Mouse (Mus musculus) mesoderm, embryonic 11.5 days (tissue): ENCODE measurements around the gene Pdia2.

ENCODE experiments used
- DNase-seq: peaks from one replicate; pipeline ENCODE4 v3.0.0-alpha.2; 2012; ENCODE audit warnings: low read depth, low spot score

Pdia2 gene

DNA sequence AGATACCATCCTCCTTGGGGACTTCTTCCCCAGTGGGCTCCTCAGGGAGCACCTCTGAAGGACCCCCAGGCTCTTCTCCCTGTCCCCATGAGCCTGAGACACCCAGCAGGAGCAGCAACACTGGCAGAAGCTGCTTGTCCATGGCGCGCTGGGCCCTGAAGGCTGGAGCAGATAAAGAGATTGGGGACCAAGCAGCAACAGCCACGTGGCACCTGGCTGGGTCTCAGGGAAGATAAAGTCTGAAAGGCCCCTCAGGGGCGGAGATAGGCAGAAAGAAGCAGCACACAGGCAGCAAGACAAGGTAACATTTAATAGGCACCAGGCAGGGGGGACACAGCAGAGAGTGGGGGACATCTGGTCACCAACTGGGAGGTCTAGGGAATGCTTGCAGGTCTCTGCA lies at the start of gene Pdia2:
Gene Pdia2, minus strand, starts transcription at position 196 of the 400 bp plus-strand sequence.
- no peak for DNase-seq

DNA sequence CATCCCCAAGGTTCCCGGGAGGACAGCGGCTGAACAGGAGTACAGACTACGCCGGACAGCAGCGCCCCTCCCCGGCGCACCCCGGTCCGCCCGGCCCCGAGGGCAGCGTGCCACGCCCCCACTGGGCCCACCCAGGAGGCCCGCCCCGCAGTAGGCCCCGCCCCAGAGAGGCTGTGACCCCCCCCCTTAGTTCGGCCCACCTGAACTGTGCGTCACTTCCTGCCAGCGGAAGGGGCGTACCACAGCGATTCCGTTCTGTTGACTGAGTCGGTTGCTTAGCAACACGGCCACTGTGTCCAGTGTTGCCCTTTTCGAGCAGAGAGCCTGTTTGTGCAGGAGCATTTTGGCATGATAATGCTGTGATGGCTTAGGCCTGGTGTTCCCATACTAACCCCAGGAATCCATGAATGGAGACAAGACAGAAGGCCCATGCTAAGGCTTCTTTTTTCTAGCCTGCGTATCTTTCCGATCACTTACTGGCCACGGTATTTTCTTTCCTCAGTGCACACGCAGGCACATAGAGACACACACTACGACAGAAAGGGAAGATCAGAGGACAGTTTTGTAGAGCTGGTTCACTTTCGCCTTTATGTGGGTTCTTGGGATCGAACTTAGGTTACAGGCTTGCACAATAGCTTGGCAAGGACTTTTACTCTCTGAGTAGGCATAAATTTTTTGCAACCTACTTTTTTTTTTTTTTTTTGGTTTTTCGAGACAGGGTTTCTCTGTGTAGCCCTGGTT lies 45.4 kb upstream of the Pdia2 start, which contains the start of gene Fam234a:
Gene Fam234a, minus strand, starts transcription at position 142 of the 741 bp plus-strand sequence.
- peak; percentile 97 for DNase-seq

DNA sequence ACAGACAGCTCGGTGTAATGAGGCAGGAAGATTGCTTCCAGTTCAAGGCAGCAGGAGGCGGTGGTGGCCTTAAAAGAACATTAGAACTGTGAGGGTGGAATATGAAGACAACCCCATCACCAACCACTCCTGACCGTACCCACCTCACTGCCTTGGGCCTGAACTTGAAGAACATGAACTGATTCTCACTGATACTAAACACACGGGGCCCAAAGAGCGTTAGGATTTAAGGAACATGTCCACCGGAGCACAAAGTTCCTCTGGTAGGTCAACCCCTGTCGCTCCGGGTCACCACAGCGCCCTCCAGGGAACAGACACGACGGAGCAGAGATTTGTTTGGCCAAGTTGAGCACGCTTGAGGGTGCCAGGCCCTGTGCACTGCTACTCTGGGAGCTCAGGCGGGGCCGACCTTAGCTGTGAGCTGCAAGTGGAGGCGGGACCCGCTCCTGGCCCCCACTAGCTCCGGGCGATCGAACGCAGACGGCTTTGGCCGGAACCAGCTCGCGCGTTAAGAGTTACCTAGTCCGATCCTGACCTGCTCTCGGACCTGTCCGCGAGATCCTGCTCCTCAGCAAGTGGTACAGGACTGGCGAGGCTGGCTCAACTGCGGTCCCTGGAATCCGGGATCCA lies 44.7 kb upstream of the Pdia2 start:
- DNase-seq, result no peak

DNA sequence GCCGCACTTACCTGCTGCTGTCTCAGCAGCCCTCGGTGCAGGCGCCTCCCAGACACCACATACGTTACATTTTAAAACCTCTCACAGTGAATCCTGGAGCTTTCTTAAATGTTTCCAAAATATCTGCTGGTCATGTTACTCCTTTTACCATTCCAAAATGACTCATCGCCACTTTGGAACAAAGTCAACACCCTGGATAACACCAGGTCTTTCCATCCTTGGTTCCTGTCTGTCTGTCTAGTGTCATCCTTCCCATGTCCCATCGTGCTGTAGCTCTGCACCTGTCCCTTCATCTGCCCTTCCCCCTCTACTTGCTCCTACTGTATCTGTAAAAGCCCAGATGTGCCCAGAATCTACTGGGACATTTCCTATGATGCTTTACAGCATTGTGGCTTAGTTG lies 42.1 kb upstream of the Pdia2 start:
- no peak for DNase-seq

DNA sequence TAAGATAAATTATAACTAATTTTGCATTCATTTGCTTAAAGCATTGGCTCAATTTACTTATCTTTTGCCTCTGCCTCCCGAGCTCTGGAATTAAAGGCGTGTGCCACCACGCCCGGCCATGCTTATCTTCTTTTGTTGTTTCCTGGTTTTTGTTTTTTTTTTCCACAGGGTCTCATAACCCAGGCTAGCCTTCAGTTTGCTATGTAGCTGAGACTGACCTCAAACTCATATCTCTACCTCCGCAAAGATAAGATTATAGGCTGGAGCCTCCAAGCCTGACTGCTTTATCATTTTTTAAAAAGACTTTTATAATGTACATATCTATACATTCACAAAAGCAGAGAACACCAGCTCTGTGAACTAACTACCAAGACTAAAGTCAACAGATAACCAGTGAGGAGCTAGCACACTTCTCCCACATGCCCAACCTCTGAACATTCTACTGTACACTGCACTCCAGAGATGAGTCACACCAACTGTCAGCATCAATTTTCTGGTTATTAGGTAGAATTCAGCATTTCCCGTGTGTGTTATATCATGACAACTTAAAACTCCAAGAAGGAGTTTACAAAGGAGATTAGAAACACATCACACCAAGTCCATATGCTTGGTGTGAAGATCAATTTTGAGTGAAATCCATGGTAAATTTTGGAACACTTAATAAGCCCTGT lies 41.4 kb upstream of the Pdia2 start:
- DNase-seq, result no peak

DNA sequence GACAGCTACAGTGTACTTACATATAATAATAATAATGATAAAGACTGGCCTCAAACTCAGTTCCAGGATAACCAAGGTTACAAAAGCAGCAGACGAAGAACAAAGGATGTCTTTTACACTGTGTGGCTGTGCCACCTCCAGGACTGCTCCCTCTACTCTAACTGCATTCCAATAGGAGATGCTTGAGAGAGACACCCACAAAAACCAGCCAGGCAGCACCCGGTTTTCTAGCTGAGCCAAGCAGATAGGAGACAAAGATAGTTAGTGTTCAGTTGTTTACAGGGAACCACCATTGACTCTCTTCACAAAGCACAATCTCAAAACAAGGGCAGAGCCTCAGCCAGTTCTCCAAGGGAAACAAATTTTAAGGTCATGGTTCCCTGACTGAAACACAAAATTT lies 40.7 kb upstream of the Pdia2 start:
- no peak for DNase-seq

DNA sequence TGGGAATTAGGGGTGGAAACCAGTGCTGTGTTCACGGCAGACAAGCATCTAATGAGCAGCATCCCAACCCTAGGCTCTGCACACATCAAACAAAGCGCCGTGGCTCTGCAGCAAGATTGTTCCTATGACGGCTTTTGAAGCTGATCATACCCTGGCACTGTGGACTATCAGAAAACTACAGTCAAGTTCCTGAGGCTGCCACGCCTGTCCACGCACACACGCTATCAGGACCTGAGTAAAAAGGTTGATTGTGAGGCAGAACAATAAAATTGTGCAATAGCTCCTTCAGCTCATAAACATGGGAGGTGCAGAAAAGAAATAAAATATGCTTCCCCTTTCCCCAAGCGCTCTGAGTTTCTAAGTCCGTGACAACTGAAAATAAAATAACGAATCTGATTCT lies 38.8 kb upstream of the Pdia2 start:
- DNase-seq, result no peak

DNA sequence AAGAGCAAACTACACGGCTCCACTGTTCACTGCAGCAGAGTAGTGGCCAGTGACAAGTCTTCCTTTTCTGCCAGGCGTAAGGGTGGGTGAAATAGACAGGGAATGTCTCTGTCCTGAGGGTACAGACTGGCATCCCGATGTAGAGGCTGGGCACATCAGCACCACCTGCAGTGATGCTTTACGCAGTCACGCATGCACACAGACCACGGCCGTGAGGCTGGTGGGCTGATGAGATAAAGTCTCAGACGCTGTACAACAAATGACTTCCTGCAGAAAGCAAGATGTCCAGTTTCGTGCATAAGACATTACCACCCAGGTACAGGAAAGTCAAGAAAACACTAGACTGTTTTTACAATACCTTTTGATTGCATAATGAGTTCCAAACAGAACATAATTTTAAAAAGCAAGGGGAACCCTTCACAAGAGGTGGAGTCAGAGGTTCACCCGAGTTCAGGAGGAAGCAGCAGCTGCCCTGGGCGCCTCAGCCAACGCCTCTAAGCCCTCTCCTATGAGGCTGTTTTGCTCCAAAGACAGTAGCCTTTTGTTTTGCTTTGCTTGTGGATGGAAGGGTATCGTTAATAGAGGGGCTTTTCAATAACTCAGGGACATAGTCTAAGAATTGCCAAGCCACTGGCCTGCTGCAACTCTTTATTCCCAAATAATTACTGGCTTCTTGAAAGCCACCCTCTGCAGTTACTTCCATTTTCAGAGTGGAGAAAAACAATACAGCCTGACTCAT lies 36.4 kb upstream of the Pdia2 start:
- DNase-seq, result no peak

DNA sequence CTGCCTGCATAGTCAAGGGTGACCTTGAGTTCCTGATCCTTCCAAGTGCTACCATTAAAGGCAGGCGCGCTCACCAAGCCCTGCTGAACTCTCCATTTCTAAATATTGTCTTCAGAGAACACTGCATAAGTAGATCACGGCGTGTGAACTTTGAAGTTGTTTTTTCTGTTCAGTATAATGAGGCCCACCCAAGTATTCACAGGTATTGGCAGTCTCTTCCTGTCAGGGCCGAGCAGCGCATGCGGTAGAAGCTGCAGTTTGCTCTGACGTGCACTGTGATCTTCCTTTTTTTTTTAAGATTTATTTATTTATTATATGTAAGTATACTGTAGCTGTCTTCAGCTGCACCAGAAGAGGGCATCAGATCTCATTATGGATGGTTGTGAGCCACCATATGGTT lies 35.5 kb upstream of the Pdia2 start:
- DNase-seq, result no peak

DNA sequence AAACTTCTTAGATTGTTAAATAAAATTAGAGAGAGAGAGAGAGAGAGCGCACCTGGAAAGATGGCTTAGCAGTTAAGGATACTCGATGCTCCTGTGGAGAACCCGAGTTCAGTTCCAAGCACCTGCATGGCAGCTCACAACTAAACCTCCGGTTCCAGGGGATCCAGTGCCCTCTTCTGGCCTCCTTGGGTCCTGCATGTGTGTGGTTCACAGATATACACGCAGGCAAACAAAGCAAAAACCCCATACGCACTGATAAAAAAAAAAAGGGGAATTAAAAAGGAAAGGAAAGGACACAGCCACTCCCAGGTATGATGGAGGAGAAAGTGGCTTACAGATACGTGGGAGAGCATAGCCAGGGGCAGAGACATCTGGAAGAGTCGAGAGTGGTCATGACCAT lies 34.0 kb upstream of the Pdia2 start:
- no peak for DNase-seq

DNA sequence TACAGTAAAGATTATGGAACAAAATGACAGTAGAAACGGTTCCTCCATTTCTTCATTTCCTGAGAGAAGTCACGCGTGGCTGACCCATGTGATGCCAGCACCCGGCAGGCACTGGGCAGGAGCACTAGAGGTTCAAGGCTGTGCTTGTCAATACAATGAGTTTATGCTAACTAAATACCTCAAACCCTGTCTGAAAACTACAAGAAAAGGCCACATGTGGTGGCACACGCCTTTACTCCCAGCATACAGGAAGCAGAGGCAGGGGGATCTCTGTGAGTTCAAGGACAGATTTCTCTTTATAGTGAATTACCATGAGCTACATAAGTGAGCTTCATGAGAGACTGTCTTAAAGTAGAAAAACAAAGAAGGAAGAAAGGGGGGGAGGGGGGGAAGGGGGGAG lies 32.3 kb upstream of the Pdia2 start:
- no peak for DNase-seq

DNA sequence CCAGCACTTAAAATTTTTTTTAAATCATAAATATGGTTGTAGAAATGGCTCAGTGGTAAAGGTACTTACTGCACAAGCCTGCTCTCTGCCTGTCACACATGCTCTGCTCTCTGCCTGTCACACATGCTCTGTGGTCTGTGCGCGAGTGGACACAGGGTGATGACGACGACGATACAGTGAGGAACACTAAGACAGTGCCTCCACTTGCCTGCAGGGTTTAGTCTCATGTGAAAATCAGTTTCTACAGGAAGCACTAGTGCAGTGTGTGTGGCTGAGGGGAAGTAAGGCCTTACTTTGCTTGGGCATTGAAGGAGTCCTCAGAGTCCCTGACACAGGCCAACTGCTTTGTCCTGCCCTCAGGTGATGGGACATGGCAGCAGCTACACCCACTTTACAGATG lies 30.9 kb upstream of the Pdia2 start:
- DNase-seq, result no peak

DNA sequence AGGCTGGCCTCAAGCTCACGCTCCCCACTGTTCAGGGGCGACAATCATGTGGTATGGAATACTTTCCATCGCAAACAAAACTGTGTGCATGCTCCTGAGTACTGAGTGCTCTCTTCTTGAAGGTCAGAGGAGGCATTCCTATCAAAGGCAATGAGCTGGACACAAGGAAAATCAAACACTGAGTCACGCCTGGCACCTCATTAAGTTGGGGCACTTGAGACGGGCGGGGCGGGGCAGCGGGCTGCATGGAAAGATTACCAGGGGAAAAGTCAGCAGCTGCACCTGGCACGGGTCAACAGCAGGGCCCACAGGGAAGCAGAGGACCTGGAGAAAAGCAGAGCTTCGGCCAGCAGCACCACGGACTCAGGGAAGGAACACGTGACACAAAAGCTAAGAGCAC lies 26.3 kb upstream of the Pdia2 start:
- DNase-seq, result no peak

DNA sequence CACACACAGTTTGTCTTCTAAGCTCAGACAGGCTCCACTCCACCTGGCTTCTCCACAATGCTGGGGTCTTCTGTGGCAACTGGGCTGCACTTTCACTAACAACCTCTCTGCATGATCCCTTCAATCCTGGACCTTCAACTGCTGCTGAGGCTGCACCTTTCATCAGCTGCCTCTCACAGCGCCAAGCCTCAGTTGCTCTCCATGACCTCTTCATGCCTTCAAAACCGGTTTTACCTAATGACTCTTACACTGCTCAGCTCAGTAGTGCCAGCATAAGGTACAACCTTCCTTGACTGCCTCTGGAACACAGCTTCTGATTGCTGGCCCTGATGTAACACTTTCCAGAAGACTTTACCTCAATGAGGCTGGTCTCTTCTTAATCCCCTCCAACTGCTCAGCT lies 22.6 kb upstream of the Pdia2 start:
- DNase-seq, result no peak

DNA sequence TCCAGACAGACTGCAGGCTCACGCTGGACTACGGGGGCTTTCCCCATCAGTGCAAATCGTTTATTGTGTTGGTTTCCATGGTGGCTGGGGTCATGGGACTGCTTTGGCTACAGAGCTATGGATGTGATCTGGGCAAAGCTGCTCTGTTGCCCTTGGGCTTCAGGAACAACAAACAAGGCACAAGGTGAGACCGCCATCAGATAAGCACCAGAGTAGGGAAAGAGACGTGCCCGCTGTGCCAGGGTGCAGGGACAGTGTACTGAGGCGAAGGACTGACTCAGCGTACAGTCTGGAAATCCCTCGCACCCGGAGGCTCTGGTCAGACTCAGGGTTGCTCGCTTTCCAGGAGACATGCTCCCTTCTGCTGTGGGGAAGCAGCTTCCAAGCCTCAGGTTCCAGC lies 13.8 kb upstream of the Pdia2 start:
- no peak for DNase-seq

DNA sequence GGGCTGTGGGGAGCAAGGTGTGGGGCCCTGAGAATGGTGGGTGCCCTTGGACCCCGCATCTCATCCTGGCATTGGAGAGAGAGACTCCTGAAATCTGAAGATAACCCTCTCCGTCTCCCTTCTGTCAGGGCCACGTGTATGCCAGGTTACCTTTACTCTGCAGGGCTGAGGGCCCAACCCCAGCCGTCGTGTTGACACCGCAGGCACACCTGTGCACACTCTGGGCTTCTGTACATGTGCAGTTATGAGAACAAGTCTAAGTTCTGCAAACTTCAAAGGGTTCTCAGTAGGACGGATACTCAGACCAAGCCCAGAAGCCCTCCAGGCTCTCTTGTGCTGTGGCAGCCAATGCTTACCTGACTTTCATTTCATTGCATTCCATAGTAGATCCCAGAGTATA lies 13.4 kb upstream of the Pdia2 start:
- DNase-seq, result no peak

DNA sequence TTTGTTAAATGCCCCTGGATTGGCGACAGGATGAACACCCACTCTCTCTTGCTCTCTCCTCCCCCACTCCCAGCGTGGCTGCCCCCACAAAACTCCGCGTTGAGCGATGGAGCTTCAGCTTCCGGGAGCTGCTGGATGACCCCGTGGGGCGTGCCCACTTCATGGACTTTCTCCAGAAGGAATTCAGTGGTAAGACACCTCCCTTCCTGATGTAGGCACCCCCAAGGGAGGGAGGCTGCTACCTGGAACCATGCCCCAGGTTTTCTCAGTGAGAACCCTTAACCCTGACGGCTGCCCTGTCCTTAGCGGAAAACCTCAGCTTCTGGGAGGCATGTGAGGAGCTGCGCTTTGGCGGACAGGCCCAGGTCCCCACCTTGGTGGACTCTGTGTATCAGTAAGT lies 8.8 kb upstream of the Pdia2 start, which contains the start of gene Arhgdig:
Gene Arhgdig, minus strand, starts transcription at position 101 of the 400 bp plus-strand sequence.
- no peak for DNase-seq

DNA sequence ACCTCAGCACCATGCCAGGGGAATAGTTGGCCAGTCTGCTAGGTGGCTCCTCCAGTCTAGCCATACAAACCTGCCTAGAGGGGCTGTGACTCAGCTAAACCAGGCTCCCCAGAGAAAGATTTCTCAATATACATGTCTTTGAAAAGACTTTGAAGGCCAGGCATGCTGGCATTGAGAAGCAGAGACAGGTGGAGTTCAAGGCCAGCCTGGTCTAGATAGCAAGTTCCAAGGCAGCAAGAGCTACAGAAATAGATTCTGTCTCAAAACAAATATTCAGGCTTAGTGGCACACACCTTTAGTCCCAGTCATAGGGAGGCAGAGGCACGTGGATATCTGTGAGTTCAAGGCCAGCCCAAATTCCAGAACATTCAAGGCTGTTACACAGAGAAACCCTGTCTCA lies 7.5 kb upstream of the Pdia2 start:
- DNase-seq, result no peak

DNA sequence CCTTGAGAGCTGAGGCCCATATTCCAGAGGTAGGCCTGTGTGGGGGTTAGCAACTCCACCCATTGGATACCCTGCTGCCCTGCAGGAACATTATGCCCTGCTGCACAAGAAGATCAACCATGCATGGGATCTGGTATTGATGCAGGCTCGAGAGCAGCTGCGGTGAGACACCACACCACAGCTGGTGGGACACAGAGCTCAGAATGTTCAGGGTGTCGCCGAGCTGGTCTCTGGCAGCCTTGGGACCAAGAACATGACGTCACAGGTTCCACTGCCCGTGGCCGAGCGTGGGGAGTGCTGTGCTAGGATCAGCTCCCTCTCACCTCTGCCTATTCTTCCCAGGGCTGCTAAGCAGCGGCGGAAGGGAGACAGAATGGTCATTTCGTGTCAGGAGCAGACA lies 5.9 kb upstream of the Pdia2 start:
- DNase-seq, result no peak

DNA sequence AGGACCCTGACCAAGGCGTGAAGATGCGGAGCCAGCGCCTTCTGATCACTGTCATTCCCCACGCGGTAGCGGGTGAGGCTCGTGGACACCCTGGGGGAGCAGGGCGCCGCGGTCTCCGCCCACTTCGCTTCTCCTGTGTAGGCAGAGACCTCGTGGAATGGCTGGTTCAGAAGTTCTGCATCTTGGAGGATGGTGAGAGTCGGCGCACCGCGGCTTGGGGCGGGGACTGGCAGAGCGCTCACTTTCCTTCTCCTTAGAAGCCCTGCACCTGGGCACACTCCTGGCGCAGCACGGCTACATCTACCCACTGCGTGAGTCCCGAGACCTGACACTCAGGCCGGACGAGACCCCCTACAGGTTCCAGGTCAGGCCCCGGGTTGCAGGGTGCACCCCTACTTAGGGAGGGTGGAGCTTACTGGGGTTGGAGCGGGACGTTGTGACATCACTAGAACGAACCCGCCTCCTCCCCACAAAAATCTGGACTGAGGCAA lies 4.5 kb upstream of the Pdia2 start:
- DNase-seq, result no peak

DNA sequence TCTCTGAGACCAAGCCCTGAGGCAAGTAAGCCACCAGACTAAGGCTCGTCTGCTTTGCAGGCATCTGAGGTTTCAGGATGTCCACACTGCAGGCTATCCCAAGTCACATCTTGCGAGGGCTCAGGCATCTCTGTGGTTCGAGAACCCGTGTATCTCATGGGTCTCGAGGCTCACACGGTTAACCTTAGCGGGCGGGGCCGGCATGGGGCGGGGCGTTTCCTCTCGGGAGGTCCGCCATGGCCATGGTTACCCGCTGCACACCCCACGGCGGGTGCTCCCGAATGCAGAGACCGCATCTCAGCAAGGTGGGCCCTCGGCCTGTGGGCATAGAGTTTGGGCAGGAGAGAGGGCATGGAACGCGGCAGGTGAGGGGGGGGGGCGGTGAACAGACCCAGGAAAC lies 3.9 kb upstream of the Pdia2 start, which contains the start of gene Rgs11:
Gene Rgs11, plus strand, starts transcription at position 215 of the 400 bp plus-strand sequence.
- no peak for DNase-seq

DNA sequence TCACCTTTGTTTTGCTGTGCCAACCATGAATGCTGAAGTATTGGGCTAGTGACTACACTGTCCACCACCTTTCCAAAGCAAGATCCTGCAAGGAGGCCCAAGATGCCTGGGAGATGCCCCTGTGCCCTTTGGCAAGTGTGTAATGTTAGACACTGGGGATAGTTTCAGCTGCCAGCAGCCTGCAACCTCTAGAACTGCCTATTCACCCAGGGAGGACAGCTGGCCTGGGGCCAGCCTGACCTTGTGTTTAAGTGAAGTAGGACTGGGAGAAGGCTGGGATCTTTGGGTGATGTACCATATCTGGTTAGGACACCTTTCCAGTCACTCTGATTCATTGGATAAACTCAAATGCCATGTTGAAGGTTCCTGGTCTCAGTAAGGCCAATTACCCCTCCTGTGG lies 3.1 kb upstream of the Pdia2 start:
- no peak for DNase-seq
